Mouse (Mus musculus) right cerebral cortex, postnatal 4 days (tissue): ENCODE measurements around the gene Mettl17.
A peak's percentile ranks its signal among the peaks of the same experiment; 100 is the strongest.
"Not testable (repeated sequence)": the region's sequence is repeated elsewhere in the genome, so short reads cannot be mapped to it uniquely, and the experiment has no call there.

Experiments used
- DNase-seq: peaks from one replicate; pipeline ENCODE4 v3.0.0-alpha.2; 2022

Gene Mettl17

GRCm38 (mm10) chr14:51899351-51899750, 14.7 kb downstream of the Mettl17 start:
- no peak for DNase-seq

GRCm38 (mm10) chr14:51902806-51903710, 18.4 kb downstream of the Mettl17 start:
- DNase-seq = peak; percentile 89

GRCm38 (mm10) chr14:51903782-51904181, 19.1 kb downstream of the Mettl17 start:
- no peak for DNase-seq

- no peak for DNase-seq
Observed at GRCm38 (mm10) chr14:51904706-51905105, 20.1 kb downstream of the Mettl17 start.

- no peak for DNase-seq
Observed at GRCm38 (mm10) chr14:51906102-51906501, 21.5 kb downstream of the Mettl17 start.

GRCm38 (mm10) chr14:51911301-51911700, 26.7 kb downstream of the Mettl17 start:
- no peak for DNase-seq

GRCm38 (mm10) chr14:51912391-51913061, 27.9 kb downstream of the Mettl17 start:
- no peak for DNase-seq

- peak; percentile 62 for DNase-seq
Observed at GRCm38 (mm10) chr14:51913062-51913959, 28.7 kb downstream of the Mettl17 start.

- DNase-seq = peak; percentile 74
Observed at GRCm38 (mm10) chr14:51913960-51914762, 29.5 kb downstream of the Mettl17 start, which contains the start of gene Ndrg2. Gene Ndrg2, minus strand, starts transcription at chr14:51914158.

- DNase-seq = no peak
Observed at GRCm38 (mm10) chr14:51915030-51915429, 30.4 kb downstream of the Mettl17 start.

- DNase-seq = no peak
Observed at GRCm38 (mm10) chr14:51916539-51916938, 31.9 kb downstream of the Mettl17 start.

- DNase-seq = no peak
Observed at GRCm38 (mm10) chr14:51918125-51918524, 33.5 kb downstream of the Mettl17 start, which contains the start of gene Tppp2. Gene Tppp2, plus strand, starts transcription at chr14:51918425.

- DNase-seq = no peak
Observed at GRCm38 (mm10) chr14:51918966-51919365, 34.3 kb downstream of the Mettl17 start.

- peak; percentile 32 for DNase-seq
Observed at GRCm38 (mm10) chr14:51921759-51922570, 37.3 kb downstream of the Mettl17 start.

GRCm38 (mm10) chr14:51922571-51922865, 37.9 kb downstream of the Mettl17 start, which contains the start of gene Rnase13:
Gene Rnase13, minus strand, starts transcription at chr14:51922773.
- DNase-seq = no peak

- no peak for DNase-seq
Observed at GRCm38 (mm10) chr14:51922910-51923309, 38.3 kb downstream of the Mettl17 start.

GRCm38 (mm10) chr14:51923492-51923891, 38.9 kb downstream of the Mettl17 start:
- DNase-seq = no peak

GRCm38 (mm10) chr14:51926930-51927329, 42.3 kb downstream of the Mettl17 start:
- DNase-seq = not testable (repeated sequence)

- DNase-seq = peak; percentile 25
Observed at GRCm38 (mm10) chr14:51929309-51929943, 44.8 kb downstream of the Mettl17 start.

- DNase-seq = no peak
Observed at GRCm38 (mm10) chr14:51929968-51930367, 45.3 kb downstream of the Mettl17 start.

- peak; percentile 44 for DNase-seq
Observed at GRCm38 (mm10) chr14:51930824-51931223, 46.2 kb downstream of the Mettl17 start.
